Mouse (Mus musculus): Measurements from ENCODE around the gene Mex3d.

- TF ChIP-seq CTCF (IDR thresholded peaks at IDR 0.05; ENCODE audit: low read depth) (no peak), EP300 (IDR thresholded peaks at IDR 0.05; ENCODE audit: low read depth) (no peak)
These were observed 32.0 kb downstream of the Mex3d start for GRCm38 (mm10) chr10:80355431-80355830.
